Mouse (Mus musculus) left cerebral cortex, postnatal 10 days (tissue): ENCODE measurements around the gene Rad51b. TPM values are rescaled to one million over a fixed set of nuclear protein-coding genes. Genes with fewer than 3 reads are reported as not detected.

Experiments used
- DNase-seq, 2 experiments: peaks; one replicate each; pipeline ENCODE4 v3.0.0; 2021 to 2022; ENCODE audit warnings: low spot score in 2 of 2, mixed read lengths in 1 of 2; ENCODE audit errors: extremely low spot score in 1 of 2
- intact Hi-C: fragments of 180-260 bp; cut with DNase I; formaldehyde crosslinking; loops from one replicate; pipeline ENCODE4 v1.15.1; 2025
- total RNA-seq, 2 experiments: library from RNA; stranded (reverse); gene quantifications; 2 replicates each; pipeline ENCODE4 v1.2.3; 2021

Rad51b gene
- total RNA-seq, 2 experiments from 2014 or later: 0.43 to 0.71 TPM

DNA sequence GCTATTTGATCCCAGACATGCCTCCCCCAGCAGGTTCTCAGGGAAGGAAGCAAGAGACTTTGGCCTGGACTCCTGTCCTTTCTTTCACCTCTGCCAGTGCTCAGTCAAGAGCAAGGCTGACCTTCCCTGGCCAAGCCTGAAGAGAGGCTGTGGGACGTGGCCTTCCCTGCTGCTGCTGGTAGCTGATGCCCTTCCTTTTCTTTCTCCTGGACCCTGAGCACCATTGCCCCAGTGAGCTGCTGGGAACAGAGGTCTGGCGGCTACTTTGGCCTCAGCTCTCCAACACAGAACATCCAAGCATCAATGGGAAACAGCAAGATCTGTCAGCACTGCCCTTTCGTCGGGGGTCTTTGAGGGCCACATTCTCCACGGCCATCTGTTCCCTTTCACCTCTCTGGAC is 455.1 kb downstream of the Rad51b start:
- peak in 1 of 2 experiments; percentile 32 for DNase-seq
- intact Hi-C loops: loop anchor here (10.0 kb wide), 1 partner anchor 353 kb away; no protein-coding TSS in a partner anchor

DNA sequence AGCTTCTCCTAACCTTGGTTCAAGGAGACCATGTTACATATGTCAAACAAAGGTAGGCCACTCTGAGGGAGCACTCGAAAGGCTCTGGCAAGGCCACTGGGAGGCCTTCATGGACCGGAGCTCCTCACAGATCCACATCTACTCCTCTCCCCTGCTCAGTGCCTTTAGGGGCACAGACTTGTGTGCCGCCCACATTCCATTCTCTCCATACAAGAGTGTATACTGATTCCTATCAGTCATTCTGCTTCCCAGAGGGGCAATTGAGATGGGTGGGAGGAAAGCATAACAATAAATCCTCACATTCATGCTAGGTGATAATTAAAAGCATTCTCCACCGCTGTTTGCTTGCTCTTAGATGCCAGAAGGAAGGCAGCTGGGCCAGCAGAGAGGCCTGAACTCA is 458.5 kb downstream of the Rad51b start:
- intact Hi-C loops: loop anchor here (10.0 kb wide), 1 partner anchor 349 kb away; no protein-coding TSS in a partner anchor
- DNase-seq: no peak

DNA sequence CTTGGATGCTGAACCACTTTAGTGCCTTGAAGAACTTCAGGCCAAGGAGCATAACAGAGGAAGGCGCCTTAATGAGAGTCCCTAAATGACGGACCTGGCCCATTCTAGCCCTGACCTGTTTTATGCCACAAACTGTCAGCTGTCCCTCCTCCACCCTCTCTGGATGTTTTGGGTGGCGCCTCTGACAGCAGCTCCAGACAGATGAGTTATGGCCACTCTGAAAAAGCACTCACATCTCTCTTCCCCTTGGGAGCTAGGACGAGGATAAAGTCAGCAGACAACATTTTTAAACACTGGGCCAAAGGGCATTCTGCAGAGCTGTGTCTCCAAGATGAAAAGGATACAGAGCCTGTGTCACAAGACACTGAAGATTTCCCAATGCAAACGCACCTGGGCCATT is 459.3 kb downstream of the Rad51b start:
- intact Hi-C loops: loop anchor here (10.0 kb wide), 1 partner anchor 348 kb away; no protein-coding TSS in a partner anchor
- DNase-seq: no peak

DNA sequence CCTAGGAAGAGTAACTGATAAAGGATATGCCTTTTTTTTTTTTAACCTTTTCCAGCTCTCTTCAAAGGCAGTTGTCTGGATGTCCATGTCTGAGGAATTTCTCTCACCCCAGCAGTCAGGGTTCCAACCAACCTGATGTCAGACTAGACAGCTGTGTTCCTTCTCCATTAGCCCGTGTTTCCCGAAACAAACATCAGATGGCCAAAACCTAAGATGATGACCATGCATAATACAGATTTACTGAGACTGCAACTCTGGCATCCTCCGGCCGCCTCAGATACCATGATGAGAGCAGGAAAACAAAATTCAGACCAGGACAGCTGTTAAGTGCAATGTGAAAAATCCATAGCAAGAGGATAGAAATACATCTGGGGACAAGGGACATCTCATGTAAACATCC is 460.7 kb downstream of the Rad51b start:
- intact Hi-C loops: loop anchor here (10.0 kb wide), 1 partner anchor 347 kb away; no protein-coding TSS in a partner anchor
- DNase-seq: no peak

DNA sequence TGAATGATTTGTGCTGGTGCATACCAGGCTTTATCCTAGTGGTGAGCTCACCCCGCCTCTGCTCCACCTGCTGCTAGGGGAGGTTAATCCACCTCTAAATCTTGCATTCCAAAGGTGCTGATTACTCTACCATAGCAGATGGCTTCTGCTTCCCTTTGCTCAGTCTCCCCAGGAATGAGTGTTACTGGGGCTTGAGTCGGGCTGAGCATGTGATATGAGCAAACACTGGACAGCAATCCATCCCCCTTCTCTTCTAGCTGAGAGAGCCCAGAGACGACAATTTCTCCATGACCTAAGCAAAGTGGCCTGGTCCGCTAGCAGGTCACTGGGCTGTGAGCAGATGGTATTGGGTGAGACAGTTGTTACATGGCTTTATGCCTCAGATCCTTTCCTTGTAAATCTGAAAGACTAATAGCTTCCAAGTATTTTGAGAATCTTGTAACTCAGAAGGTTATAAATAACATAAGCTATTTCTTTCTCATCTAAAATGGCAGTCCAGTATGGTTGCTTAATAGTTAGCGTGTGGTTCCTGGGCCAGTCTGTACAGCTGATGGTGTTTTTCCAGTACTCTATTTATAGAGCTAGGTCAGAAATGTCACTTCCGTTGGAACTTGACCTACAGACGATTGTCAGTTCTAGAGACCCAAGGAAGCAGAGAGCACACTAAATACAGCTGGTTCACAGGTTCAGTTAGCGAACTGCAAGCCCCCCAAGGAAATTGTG is 462.3 kb downstream of the Rad51b start:
- DNase-seq: no peak
- intact Hi-C loops: loop anchor here (10.0 kb wide), 1 partner anchor 345 kb away; no protein-coding TSS in a partner anchor

DNA sequence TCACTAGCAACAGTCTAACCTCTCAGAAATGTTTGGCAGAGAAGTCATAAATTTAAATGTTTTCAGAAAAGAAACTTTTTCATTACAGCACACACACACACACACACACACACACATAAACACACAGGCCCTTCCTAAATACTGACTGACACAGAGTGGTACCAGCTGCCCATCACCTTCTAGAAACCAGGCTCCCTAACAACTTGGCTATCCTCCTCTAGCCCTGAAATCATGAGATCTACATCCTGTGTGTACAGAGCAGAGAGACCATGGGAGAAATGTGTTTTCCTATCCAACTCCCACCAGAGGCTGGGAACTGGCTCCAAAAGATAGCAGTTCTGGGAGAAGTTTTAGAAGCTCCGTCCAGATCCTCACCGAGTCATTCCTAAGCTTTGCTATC is 464.1 kb downstream of the Rad51b start:
- intact Hi-C loops: no loop called here

DNA sequence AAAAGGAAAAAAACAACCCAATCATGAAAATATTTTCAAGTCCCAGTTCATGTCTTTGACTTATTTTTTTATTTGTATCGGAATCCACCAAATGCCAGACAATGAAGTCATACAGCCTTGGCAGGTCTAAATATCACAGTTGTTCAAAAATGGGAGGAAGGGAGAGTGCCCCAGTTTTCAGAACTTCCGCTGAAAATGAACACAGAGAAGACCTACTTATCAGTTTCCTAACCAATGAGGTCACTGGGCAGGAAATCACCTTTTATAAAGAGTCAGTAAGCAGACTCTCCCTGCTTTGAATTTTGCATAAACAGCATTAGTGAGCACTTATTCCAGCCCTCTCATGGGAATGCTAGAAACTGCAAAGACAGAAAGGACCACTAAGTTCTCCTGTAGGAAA is 465.0 kb downstream of the Rad51b start:
- DNase-seq: no peak
- intact Hi-C loops: no loop called here

More for the DNA sequence above, 464.1 kb downstream of the Rad51b start:
- DNase-seq: no peak

DNA sequence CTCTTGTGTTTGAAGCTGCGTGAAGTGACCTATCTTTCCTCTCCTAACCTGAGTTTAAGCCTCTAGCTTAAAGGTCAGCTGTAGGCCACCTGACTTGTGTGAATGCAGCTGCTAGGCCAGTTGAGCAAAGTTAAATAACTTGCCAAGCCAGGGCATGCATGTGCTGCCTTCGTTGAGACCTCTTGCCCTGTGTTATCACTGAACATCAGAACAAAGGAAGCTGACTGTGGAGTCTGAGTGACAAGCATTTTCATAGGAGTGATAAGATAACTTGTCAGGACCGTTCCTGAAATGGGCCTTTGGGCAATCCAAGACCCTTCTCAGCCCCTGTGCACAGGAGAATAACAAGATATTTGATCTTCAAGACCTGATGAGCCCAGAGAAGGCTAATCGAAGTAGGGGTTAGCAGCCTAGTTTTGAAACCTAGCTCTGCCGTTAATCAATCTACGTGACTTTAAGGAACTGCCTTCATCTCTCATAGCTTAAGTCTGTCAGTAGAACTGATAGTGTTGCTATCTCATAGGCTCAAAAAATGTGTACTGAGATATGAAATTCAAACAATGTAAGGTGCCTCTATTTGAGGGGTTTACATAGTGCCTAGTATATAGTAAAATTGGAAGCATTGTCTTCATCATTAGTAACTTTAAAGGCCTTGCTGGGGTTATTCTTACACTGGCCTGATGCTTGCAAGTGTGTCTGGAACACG is 465.6 kb downstream of the Rad51b start:
- DNase-seq: no peak

DNA sequence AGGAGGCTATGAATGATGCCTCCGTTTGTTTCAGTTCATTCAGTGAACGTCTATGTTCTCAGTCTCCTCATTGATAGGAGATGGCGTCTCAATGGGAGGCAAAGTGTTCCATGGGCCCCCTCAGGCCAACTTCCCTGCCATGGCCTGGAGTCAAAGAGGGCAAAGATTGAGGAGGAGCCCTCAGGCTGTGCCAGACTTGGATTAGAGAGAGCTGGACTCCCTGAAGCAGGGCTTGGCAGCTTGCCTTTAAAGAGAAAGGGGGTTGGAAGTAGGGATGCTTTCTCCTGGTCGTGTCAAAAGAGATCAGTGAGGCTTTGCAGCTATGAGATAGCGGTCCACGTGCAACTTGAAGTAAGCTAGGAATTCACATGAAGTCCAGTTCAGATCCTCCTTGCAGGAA is 469.0 kb downstream of the Rad51b start:
- peak in 1 of 2 experiments; percentile 27 for DNase-seq
- intact Hi-C loops: no loop called here

More for the DNA sequence above, 465.6 kb downstream of the Rad51b start:
- intact Hi-C loops: no loop called here

DNA sequence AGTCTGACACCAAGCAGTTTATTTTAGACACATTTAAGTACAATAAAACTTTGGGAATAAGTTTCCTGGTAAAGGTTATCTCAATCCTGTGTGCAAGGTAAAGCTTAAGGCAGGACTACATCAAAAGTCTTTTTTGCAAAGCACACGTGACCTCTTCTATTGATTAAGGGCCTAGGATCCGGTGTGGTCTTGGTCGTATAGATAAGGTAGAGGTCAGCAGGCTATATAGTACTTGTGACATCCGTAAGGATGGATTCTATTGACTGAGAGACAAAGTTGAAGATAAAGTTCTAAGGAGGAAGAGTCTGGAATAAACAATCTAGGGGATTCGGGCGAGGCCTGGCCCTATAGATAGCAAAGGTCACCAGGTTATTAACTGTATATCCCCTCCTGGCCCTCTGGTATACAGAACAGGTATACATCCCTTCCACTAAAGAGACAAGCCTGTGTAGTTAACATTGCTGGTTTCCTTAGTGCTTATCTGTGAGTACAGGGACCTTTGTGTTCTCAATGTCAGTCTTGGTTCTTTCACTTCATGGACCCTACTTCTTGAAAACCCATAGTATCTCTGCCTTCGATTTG is 471.8 kb downstream of the Rad51b start:
- intact Hi-C loops: no loop called here
- DNase-seq: no peak

DNA sequence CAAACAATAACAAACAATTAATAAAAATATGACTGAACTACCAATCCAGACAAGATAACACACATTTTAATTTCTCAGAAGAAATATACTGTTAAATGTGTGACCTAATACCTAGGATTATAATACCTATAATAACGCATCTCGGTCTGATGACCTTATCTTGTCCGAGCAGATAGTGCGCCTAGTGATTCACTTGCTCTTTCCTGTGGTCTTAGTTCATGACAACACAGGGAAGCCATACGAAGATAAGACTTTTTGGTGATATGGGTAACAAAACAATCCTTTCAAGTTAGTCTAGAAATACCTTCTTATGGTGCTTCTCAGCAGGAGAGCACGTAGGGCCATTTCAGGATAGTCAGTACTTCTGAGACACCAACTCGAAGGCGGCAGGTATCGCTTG is 472.7 kb downstream of the Rad51b start:
- DNase-seq: no peak
- intact Hi-C loops: no loop called here

DNA sequence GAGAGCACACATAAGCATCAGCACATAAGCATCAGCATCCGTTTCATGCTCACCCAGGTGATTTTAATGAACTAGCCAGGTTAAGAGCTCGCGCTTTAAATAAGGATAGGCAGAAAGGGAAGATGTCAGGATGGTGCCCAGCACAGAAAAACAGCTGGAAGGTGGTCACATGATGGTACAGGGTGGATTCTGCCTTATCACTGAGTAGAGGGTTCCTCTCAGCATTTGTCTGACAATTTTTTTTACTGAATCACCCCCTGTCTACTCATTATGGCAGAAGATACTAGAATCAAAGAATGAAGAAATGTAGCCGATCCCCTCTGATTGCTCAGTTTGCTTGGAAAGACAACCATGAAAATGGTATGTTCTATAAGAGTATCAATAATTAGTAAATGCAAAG is 474.1 kb downstream of the Rad51b start:
- intact Hi-C loops: no loop called here
- no peak for DNase-seq

DNA sequence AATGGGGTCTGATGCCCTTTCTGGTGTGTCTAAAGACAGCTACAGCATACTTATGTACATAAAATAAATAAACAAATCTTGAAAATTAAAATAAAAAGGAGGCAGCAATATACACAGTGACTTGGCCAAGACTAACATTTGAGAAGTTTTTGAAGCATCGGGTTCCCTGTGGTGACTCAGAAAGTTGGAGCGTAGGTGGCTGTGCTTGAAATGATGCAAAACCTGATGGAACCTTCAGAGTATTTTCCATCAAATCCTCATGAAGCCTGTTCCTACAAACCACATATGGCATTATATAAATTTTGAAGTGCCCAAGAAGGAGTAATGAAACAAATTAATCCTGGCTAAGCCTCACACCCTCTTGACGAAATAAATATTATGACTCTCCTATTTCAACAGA is 474.7 kb downstream of the Rad51b start:
- DNase-seq: no peak
- intact Hi-C loops: no loop called here

DNA sequence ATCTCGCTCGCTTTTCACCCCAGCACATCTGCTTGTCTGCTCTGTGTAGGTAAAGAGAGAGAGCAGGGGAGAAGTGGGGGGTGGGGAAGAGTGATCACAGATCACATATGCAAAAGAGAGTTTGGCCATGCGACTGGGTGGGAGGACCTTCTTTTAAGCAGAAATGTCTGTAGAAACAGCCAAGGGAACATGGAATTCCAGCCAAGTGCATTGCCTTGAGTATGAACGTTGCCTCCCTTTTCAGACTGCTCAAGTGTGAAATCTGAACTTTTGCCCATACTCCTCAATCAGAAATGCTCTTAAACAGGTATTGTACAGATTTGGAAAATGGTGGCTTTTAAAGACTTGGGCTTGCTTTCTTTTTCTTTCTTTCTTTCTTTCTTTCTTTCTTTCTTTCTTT is 476.2 kb downstream of the Rad51b start:
- DNase-seq: no peak
- intact Hi-C loops: no loop called here

DNA sequence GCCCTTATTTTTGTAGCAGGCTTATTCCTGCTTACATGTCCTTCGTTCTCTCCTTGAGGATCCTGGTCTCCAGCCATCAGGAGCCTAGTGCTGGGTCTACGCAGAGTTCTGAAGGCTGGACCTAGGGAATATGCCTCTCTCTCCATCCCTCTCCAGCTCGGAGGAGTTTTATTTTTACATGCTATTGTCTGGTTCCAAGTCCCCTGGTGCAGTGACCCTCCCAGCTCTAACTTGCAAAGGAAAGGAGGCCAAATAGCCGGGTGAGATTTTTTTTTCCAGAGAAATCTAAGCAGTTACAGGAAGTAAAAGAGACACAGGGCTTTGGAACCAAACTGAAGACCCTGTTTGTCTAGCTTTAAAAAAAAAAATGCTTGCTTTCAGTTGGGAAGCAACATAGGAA is 477.5 kb downstream of the Rad51b start:
- intact Hi-C loops: no loop called here
- no peak for DNase-seq

DNA sequence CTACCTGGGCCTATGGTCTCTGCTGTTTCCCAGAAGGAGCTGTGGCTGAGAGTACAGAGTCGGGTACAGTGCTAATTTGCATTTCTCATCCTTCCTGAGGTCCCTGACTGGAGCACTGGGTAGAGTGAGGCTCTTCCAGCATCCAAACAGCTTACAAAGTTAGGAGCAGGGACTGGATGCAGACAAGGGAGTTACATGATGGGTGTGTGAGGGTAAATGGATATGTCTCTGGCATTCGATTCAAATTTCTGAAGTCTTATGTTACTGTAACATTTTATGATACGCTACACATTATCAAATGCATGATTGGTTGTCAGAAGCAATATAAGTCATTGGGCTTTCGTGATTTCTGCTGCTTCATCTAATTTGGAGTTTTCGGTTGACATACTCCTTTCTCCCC is 479.7 kb downstream of the Rad51b start:
- DNase-seq: no peak
- intact Hi-C loops: no loop called here

DNA sequence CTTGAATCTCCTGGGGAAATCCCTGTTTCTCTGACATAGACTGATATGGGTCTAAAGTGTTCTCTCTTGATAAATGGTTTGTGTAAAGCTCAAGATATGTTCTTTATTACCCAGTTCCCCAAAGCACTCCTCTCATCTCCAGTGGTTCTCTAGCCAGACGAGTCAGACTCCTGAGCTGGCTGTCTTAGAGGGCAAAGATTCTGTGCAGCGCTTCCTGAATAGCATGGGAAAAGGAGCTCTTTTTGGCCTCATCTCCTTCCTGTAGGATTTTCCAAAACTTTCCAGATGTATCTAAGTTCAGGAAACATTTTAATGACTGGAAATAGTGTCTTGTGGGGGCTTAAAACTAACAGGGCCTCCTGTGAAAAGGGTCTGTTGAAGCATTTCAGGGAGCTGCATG is 483.7 kb downstream of the Rad51b start:
- intact Hi-C loops: no loop called here
- no peak for DNase-seq

DNA sequence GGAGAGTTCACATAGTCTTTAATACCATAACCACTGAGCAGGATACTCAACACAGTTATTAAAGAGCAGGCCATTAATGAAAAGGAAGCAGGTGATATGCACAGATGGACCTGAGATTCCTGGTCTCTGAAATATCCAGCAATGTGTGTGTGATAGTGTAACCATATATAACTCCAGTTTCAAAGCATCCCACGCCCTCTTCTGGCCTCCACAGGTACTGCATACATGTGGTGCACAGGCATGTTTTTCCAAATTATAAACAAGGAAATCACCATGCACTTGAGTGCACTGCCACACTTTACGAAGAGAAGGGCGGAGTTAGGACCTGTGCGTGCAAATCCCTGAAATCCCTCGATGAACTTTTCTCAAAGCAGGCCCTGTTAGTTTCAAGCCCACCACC is 484.7 kb downstream of the Rad51b start:
- no peak for DNase-seq
- intact Hi-C loops: no loop called here

DNA sequence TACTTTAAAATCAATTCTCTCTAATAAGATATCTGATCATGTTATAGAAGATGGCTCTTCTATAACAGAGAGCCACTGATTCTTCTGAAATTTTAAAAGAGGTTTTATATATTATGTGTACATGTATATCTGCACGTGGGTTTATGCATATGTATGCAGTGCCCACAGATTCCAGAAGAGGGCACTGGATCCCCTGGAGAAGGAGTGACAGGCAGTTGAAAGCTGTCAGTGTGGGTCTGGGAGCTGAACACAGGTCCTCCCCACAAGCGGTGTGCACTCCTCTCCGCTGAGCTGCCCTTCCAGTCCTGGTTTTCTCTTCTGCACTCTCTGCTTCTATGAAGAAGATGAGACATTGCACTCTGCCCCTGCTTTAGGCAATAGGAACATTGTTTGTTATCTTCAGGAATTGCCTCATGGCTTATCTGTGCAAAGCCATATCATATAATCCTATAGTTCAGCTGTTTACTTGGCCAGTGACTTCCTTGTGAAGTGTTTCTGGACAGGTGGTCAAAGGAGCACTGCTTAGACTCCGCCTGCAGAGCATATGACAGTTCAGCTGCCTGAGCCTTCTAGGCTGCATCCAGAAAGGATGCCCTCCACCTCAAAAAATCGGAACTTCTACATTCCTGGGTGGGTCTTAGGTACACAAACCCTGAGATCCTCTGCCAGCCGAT is 485.5 kb downstream of the Rad51b start:
- DNase-seq: no peak
- intact Hi-C loops: no loop called here
